Mouse (Mus musculus): Measurements from ENCODE around the gene Upk1a. TPM values are rescaled to one million over a fixed set of nuclear protein-coding genes. Genes with fewer than 3 reads are reported as not detected.

The Upk1a gene
- polyA plus RNA-seq, 1 experiment from 2014 or later, result 7.3 TPM

DNA sequence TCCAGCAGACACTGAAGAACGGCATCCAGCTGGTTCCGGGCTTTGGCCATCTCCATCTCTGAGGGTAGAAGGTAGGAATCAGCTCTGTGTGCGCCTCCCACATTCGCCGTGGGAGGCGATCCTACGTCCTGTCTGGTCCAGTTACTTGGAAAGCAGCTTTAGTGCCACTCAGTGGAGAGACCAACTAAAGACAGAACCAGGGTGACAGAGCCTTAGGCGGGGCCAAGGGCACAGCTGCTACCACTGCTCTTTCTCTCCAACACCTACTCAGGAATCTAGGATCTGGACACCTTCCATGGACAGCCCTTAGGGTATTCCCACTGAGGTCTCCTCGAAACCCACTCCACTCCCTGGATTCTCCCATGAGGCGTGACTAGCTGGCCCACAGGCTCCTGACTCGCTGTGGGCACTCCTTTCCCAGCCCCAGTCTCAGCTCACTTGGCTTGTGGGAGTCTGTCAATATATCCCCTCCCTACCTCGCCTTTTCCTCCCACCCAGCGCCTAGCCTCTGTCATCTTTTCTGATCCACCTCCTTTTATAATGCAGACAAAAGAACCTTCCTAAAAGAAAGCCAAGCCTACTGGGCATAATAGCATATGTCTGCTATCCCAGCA is 54.6 kb downstream of the Upk1a start:
- WGBS, result 88% methylated on average over 13 of the region's 13 CpGs
- no peak for ATAC-seq
- peak overlapping the region; percentile 75 for H3K4me2 ChIP-seq (ENCODE audit: low read depth, low read length)
- H3K27ac ChIP-seq (ENCODE audit: low read length), result no peak overlapping the region; the same call in 1 of the 2 replicates
- no peaks in the 10 kb centered on the region for H3K9me3 ChIP-seq (ENCODE audit: control insufficient read depth, low read length)
- H3K27me3 ChIP-seq (replicated peaks; ENCODE audit: control insufficient read depth, insufficient read depth, low read length), result no peaks in the 10 kb centered on the region
- peak overlapping the region; percentile 58 for H3K4me3 ChIP-seq (ENCODE audit: low read length)
- H3K4me1 ChIP-seq (ENCODE audit: control insufficient read depth, insufficient read depth, low read length), result peaks cover 22% of the 10 kb centered on the region
- H3K36me3 ChIP-seq (ENCODE audit: control insufficient read depth, insufficient read depth, low read length), result peaks cover 14% of the 10 kb centered on the region
- H3K9ac ChIP-seq (ENCODE audit: low read depth, low read length), result peak overlapping the region; percentile 71; the same call in 1 of the 2 replicates

DNA sequence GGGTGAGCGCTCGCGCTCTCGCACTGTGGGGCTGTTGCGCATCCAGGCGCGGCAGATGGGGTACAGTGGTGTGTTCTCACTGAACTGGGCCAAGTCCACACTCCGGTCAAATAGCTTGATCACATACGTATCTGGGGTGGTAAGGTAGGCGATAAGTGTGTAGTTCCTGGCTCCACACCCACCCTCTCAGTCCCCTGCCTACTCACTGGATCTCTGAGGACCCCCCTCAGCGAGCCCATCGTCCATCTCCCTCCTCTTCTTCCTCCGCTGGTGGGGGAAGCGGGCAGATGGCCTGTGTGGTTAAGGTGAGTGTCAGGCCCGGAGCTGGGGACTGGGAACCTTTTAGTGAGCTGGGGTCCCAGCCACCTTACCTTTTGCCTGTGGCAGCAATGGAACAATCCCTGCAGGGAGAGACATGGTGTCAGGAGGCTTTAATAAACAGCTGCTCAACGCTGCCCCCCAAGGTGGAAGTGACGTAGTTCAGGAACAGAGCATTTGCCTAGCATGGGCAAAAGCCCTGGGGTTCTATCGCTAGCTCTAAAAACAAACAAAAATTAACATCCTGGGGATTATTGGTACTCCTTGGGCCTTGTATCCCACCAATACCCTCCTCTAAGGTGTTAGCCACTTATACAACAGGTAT is 55.6 kb downstream of the Upk1a start:
- Histone ChIP-seq H3K27me3 (replicated peaks; ENCODE audit: control insufficient read depth, insufficient read depth, low read length) (no peaks in the 10 kb centered on the region), H3K27ac (ENCODE audit: low read length) (no peak overlapping the region), H3K36me3 (ENCODE audit: control insufficient read depth, insufficient read depth, low read length) (peaks cover 14% of the 10 kb centered on the region), H3K4me2 (ENCODE audit: low read depth, low read length) (no peak overlapping the region), H3K4me3 (ENCODE audit: low read length) (no peak overlapping the region), H3K9me3 (ENCODE audit: control insufficient read depth, low read length) (no peaks in the 10 kb centered on the region), H3K9ac (ENCODE audit: low read depth, low read length) (no peak overlapping the region), H3K4me1 (ENCODE audit: control insufficient read depth, insufficient read depth, low read length) (peaks cover 23% of the 10 kb centered on the region)
- WGBS, result 92% methylated on average over 18 of the region's 18 CpGs
- ATAC-seq, result no peak

DNA sequence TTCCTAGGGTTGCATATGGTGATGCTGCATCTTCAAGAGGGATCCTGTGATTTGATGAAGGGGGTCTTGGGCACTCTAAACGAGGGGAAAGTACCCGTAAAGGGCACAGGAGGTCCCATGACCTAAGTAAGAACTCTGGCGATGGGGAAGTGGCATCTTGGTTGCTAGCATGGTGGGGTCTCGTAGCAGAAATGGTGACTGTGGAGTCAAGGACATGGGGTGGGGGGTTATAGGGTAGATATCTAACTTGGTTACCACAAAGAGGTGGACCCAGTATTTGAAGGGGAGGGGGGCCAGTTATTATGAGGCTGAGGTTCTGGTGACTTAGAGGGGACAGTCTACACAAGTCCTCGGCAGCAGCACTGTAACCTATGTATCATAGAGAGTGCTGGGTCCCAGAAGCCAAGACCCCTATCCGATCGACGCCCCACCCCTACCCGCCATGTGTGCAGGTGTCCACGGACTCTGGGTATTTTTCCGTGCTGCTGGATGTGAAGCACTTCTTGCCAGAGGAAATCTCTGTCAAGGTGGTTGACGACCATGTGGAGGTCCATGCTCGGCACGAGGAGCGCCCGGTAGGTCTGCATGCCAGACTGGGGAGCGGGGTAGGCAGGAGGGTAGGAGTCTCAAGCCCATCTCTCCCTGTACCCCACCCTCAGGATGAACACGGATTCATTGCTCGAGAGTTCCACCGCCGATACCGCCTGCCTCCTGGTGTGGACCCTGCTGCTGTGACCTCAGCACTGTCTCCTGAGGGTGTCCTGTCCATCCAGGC is 58.6 kb downstream of the Upk1a start:
- WGBS, result 82% methylated on average over 22 of the region's 22 CpGs
- Histone ChIP-seq H3K4me2 (ENCODE audit: low read depth, low read length) (peak overlapping the region; percentile 88), H3K27me3 (replicated peaks; ENCODE audit: control insufficient read depth, insufficient read depth, low read length) (no peaks in the 10 kb centered on the region), H3K36me3 (ENCODE audit: control insufficient read depth, insufficient read depth, low read length) (peaks cover 14% of the 10 kb centered on the region), H3K4me3 (ENCODE audit: low read length) (peak overlapping the region; percentile 77), H3K27ac (ENCODE audit: low read length) (no peak overlapping the region), H3K4me1 (ENCODE audit: control insufficient read depth, insufficient read depth, low read length) (peaks cover 18% of the 10 kb centered on the region), H3K9ac (ENCODE audit: low read depth, low read length) (peak overlapping the region; percentile 82; the same call in 1 of the 2 replicates), H3K9me3 (ENCODE audit: control insufficient read depth, low read length) (no peaks in the 10 kb centered on the region)
- ATAC-seq, result no peak

Small RNA genes within 50 kb of the gene (microRNA-seq; reads per million reads assigned to microRNA genes)
- not detected for gene Mir3569

Other genes with a start within 250 kb of the Upk1a start
- 55.2 and 59.9 TPM in 2 replicates for gene Tyrobp, start 199.1 kb downstream of the Upk1a start, polyA plus RNA-seq (2015; fragmentation: Nextera tagmentation; extraction: Ambion mirVana)
- gene Hcst, start 193.0 kb downstream of the Upk1a start, polyA plus RNA-seq (2015; fragmentation: Nextera tagmentation; extraction: Ambion mirVana), result 2.4 and 3.1 TPM in 2 replicates
- gene Nfkbid, start 191.1 kb downstream of the Upk1a start, polyA plus RNA-seq (2015; fragmentation: Nextera tagmentation; extraction: Ambion mirVana), result 2.6 TPM in 2 replicates
- 32.4 and 33.3 TPM in 2 replicates for gene Aplp1, start 167.3 kb downstream of the Upk1a start, polyA plus RNA-seq (2015; fragmentation: Nextera tagmentation; extraction: Ambion mirVana)
- 1.0 and 1.1 TPM in 2 replicates for gene Kirrel2, start 155.2 kb downstream of the Upk1a start, polyA plus RNA-seq (2015; fragmentation: Nextera tagmentation; extraction: Ambion mirVana)
- 0.94 and 1.8 TPM in 2 replicates for gene Nphs1, start 154.5 kb downstream of the Upk1a start, polyA plus RNA-seq (2015; fragmentation: Nextera tagmentation; extraction: Ambion mirVana)
- gene Prodh2, start 119.2 kb downstream of the Upk1a start, polyA plus RNA-seq (2015; fragmentation: Nextera tagmentation; extraction: Ambion mirVana), result 9.9 and 13.0 TPM in 2 replicates
- gene Arhgap33, start 77.8 kb downstream of the Upk1a start, polyA plus RNA-seq (2015; fragmentation: Nextera tagmentation; extraction: Ambion mirVana), result 5.6 and 6.4 TPM in 2 replicates
- gene Hspb6, start 60.7 kb downstream of the Upk1a start, polyA plus RNA-seq (2015; fragmentation: Nextera tagmentation; extraction: Ambion mirVana), result 48.4 and 53.8 TPM in 2 replicates
- gene Proser3, start 60.5 kb downstream of the Upk1a start, polyA plus RNA-seq (2015; fragmentation: Nextera tagmentation; extraction: Ambion mirVana), result 6.3 and 7.6 TPM in 2 replicates
- gene Lin37, start 53.0 kb downstream of the Upk1a start, polyA plus RNA-seq (2015; fragmentation: Nextera tagmentation; extraction: Ambion mirVana), result 44.5 and 50.0 TPM in 2 replicates
- gene U2af1l4, start 49.5 kb downstream of the Upk1a start, polyA plus RNA-seq (2015; fragmentation: Nextera tagmentation; extraction: Ambion mirVana), result 71.2 and 73.8 TPM in 2 replicates
- gene Gm49396, start 49.5 kb downstream of the Upk1a start, polyA plus RNA-seq (2015; fragmentation: Nextera tagmentation; extraction: Ambion mirVana), result 9.2 and 9.3 TPM in 2 replicates
- 158 and 168 TPM in 2 replicates for gene Psenen, start 49.2 kb downstream of the Upk1a start, polyA plus RNA-seq (2015; fragmentation: Nextera tagmentation; extraction: Ambion mirVana)
- 3.7 and 5.4 TPM in 2 replicates for gene Igflr1, start 47.4 kb downstream of the Upk1a start, polyA plus RNA-seq (2015; fragmentation: Nextera tagmentation; extraction: Ambion mirVana)
- 6.8 and 7.1 TPM in 2 replicates for gene Kmt2b, start 24.1 kb downstream of the Upk1a start, polyA plus RNA-seq (2015; fragmentation: Nextera tagmentation; extraction: Ambion mirVana)
- 1.2 and 1.9 TPM in 2 replicates for gene Zbtb32, start 13.9 kb downstream of the Upk1a start, polyA plus RNA-seq (2015; fragmentation: Nextera tagmentation; extraction: Ambion mirVana)
- gene Cox6b1, start 13.3 kb upstream of the Upk1a start, polyA plus RNA-seq (2015; fragmentation: Nextera tagmentation; extraction: Ambion mirVana), result 1,335 and 1,344 TPM in 2 replicates
- gene Etv2, start 23.0 kb upstream of the Upk1a start, polyA plus RNA-seq (2015; fragmentation: Nextera tagmentation; extraction: Ambion mirVana), result not detected in 2 replicates
- gene Rbm42, start 37.5 kb upstream of the Upk1a start, polyA plus RNA-seq (2015; fragmentation: Nextera tagmentation; extraction: Ambion mirVana), result 93.8 and 95.7 TPM in 2 replicates
- gene Haus5, start 52.1 kb upstream of the Upk1a start, polyA plus RNA-seq (2015; fragmentation: Nextera tagmentation; extraction: Ambion mirVana), result 33.7 and 39.4 TPM in 2 replicates
- not detected in 2 replicates for gene Pmis2, start 58.8 kb upstream of the Upk1a start, polyA plus RNA-seq (2015; fragmentation: Nextera tagmentation; extraction: Ambion mirVana)
- gene 2200002J24Rik, start 86.1 kb upstream of the Upk1a start, polyA plus RNA-seq (2015; fragmentation: Nextera tagmentation; extraction: Ambion mirVana), result 4.7 and 4.8 TPM in 2 replicates
- 1.6 and 2.5 TPM in 2 replicates for gene Atp4a, start 99.4 kb upstream of the Upk1a start, polyA plus RNA-seq (2015; fragmentation: Nextera tagmentation; extraction: Ambion mirVana)
- gene Tmem147, start 116.7 kb upstream of the Upk1a start, polyA plus RNA-seq (2015; fragmentation: Nextera tagmentation; extraction: Ambion mirVana), result 242 and 249 TPM in 2 replicates
- 0.32 TPM in 1 of 2 replicates, not detected in the other for gene Gapdhs, start 130.8 kb upstream of the Upk1a start, polyA plus RNA-seq (2015; fragmentation: Nextera tagmentation; extraction: Ambion mirVana)
- gene Sbsn, start 138.6 kb upstream of the Upk1a start, polyA plus RNA-seq (2015; fragmentation: Nextera tagmentation; extraction: Ambion mirVana), result 0.89 and 1.6 TPM in 2 replicates
- gene Dmkn, start 150.9 kb upstream of the Upk1a start, polyA plus RNA-seq (2015; fragmentation: Nextera tagmentation; extraction: Ambion mirVana), result 4.4 and 5.8 TPM in 2 replicates
- gene Krtdap, start 175.0 kb upstream of the Upk1a start, polyA plus RNA-seq (2015; fragmentation: Nextera tagmentation; extraction: Ambion mirVana), result 1.5 and 3.4 TPM in 2 replicates
- 10.9 and 11.7 TPM in 2 replicates for gene Ffar2, start 210.9 kb upstream of the Upk1a start, polyA plus RNA-seq (2015; fragmentation: Nextera tagmentation; extraction: Ambion mirVana)
- gene Ffar3, start 243.3 kb upstream of the Upk1a start, polyA plus RNA-seq (2015; fragmentation: Nextera tagmentation; extraction: Ambion mirVana), result 0.78 TPM in 2 replicates
- gene Ffar1, start 248.7 kb upstream of the Upk1a start, polyA plus RNA-seq (2015; fragmentation: Nextera tagmentation; extraction: Ambion mirVana), result 0.35 and 0.37 TPM in 2 replicates

All from intestine, embryonic 16.5 days (tissue).